Comparison of ENCODE assay signal across 9 mouse cellular contexts in genomic region chr6:124932314-124932695, GRCm38 (mm10). TPM values are rescaled to one million over a fixed set of nuclear protein-coding genes. Genes with fewer than 3 reads are reported as not detected.
A peak's percentile ranks its signal among the peaks of the same experiment; 100 is the strongest.
DNase-seq lines count a peak whose midpoint lies in the region; ATAC-seq and TF ChIP-seq lines count a peak whose summit lies in the region.
"Had no signal": no experiment of that assay in that cellular context is flagged by ENCODE, and none has a peak within 500 bp of the region (broad histone marks: within the 10 kb centered on the region; RNA-seq: fewer than 3 reads in every experiment).

No protein-coding gene starts in this region.

- H3K27me3 ChIP-seq in heart, adult 2 months (ENCODE audit: control insufficient read depth, insufficient read depth, low read length) = no peaks in the 10 kb centered on the region
- no peaks in the 10 kb centered on the region for H3K27me3 ChIP-seq in C2C12 (ENCODE audit: control insufficient read depth, insufficient read depth, insufficient read length)
- no peaks in the 10 kb centered on the region for H3K27me3 ChIP-seq in embryonic facial prominence, embryonic 14.5 days (replicated peaks; ENCODE audit: control insufficient read depth, insufficient read depth, low read length)
- H3K27me3 ChIP-seq in liver, embryonic 11.5 days (replicated peaks; ENCODE audit: control insufficient read depth, insufficient read depth, low read length) = no peaks in the 10 kb centered on the region
- H3K27me3 ChIP-seq: Patski had no signal

- TF ChIP-seq POLR2A in heart, adult 2 months (IDR thresholded peaks at IDR 0.05; ENCODE audit: insufficient read depth, low read depth, low read length) = no peak

- peak overlapping the region; percentile 96 for H3K27ac ChIP-seq in heart, adult 2 months
- peak overlapping the region; percentile 97 for H3K27ac ChIP-seq in embryonic facial prominence, embryonic 14.5 days (replicated peaks; ENCODE audit: low read depth, low read length)
- peak overlapping the region; percentile 92 for H3K27ac ChIP-seq in liver, embryonic 11.5 days (ENCODE audit: low read depth, low read length)

- TF ChIP-seq EP300 in heart, adult 2 months (IDR thresholded peaks at IDR 0.05; ENCODE audit: insufficient read depth, low read depth, low read length) = no peak

- peaks cover 4% of the 10 kb centered on the region for H3K36me3 ChIP-seq in heart, adult 2 months (ENCODE audit: control insufficient read depth, insufficient read depth, low read length)
- peaks cover 47% of the 10 kb centered on the region for H3K36me3 ChIP-seq in C2C12 (ENCODE audit: control insufficient read depth, insufficient read depth)
- H3K36me3 ChIP-seq in embryonic facial prominence, embryonic 14.5 days (ENCODE audit: control insufficient read depth, insufficient read depth, low read length) = peaks cover 49% of the 10 kb centered on the region
- peaks cover 20% of the 10 kb centered on the region for H3K36me3 ChIP-seq in liver, embryonic 11.5 days (ENCODE audit: control insufficient read depth, insufficient read depth, low read length)

- peaks cover 24% of the 10 kb centered on the region for H3K79me3 ChIP-seq in C2C12 (ENCODE audit: low read depth)

- DNase-seq in heart, adult 2 months = no peak
- DNase-seq in heart, adult 9 months (ENCODE audit: low spot score in 2 of 2) = no peak
- no peak for DNase-seq in embryonic facial prominence, embryonic 14.5 days (ENCODE audit: low spot score)
- no peak for DNase-seq in liver, embryonic 11.5 days (ENCODE audit: low spot score)
- no peak for DNase-seq in urinary bladder, adult 18-20 months (ENCODE audit: low spot score in 2 of 2)
- no peak for DNase-seq in gastrocnemius, postnatal 36 days
- DNase-seq in urinary bladder, postnatal 36 days (ENCODE audit: low spot score in 2 of 2) = no peak

- peak overlapping the region; percentile 98 for H3K9ac ChIP-seq in heart, adult 2 months (ENCODE audit: low read depth, low read length)
- H3K9ac ChIP-seq in embryonic facial prominence, embryonic 14.5 days (ENCODE audit: low read depth, low read length) = peak overlapping the region; percentile 97
- H3K9ac ChIP-seq in liver, embryonic 11.5 days (ENCODE audit: low read depth, low read length) = peak overlapping the region; percentile 92

- peak overlapping the region; percentile 90 for H3ac ChIP-seq in C2C12 (ENCODE audit: control insufficient read depth, insufficient read length, low read depth)

- H3K4me1 ChIP-seq in heart, adult 2 months (ENCODE audit: control insufficient read depth, insufficient read depth, low read length) = peaks cover 8% of the 10 kb centered on the region
- H3K4me1 ChIP-seq in embryonic facial prominence, embryonic 14.5 days (ENCODE audit: control insufficient read depth, insufficient read depth, low read length) = peaks cover 17% of the 10 kb centered on the region
- peaks cover 15% of the 10 kb centered on the region for H3K4me1 ChIP-seq in liver, embryonic 11.5 days (replicated peaks; ENCODE audit: control insufficient read depth, insufficient read depth, low read length)

- intact Hi-C loops in heart, adult 2 months (cut with DNase I) = no loop called here
- intact Hi-C loops in gastrocnemius, postnatal 36 days (cut with DNase I) = no loop called here

- no peaks in the 10 kb centered on the region for H3K9me3 ChIP-seq in embryonic facial prominence, embryonic 14.5 days (ENCODE audit: control insufficient read depth, low read length)
- no peaks in the 10 kb centered on the region for H3K9me3 ChIP-seq in liver, embryonic 11.5 days (ENCODE audit: control insufficient read depth, low read length)

- no peak for TF ChIP-seq CTCF in heart, adult 2 months (IDR thresholded peaks at IDR 0.05)
- TF ChIP-seq CTCF in C2C12 (IDR thresholded peaks at IDR 0.05; ENCODE audit: control insufficient read depth, insufficient read depth, insufficient read length) = no peak

- WGBS in heart, adult 2 months = 38% methylated on average over 12 of the region's 12 CpGs
- WGBS in embryonic facial prominence, embryonic 14.5 days = 41% methylated on average over 12 of the region's 12 CpGs
- WGBS in liver, embryonic 11.5 days = 56% methylated on average over 12 of the region's 12 CpGs

- peak overlapping the region; percentile 98 for H3K4me3 ChIP-seq in heart, adult 2 months
- H3K4me3 ChIP-seq in C2C12 (ENCODE audit: insufficient read depth, poor library complexity, severe bottlenecking) = peak overlapping the region; percentile 79
- H3K4me3 ChIP-seq in embryonic facial prominence, embryonic 14.5 days (ENCODE audit: low read depth, low read length) = peak overlapping the region; percentile 98
- H3K4me3 ChIP-seq in liver, embryonic 11.5 days (ENCODE audit: low read depth, low read length) = peak overlapping the region; percentile 94

- no peak for ATAC-seq in embryonic facial prominence, embryonic 14.5 days (ENCODE audit: low read depth)
- ATAC-seq in liver, embryonic 11.5 days (replicated peaks; ENCODE audit: low FRiP score) = no peak

- H3K4me2 ChIP-seq in embryonic facial prominence, embryonic 14.5 days (ENCODE audit: low read depth, low read length) = peak overlapping the region; percentile 92
- peak overlapping the region; percentile 92 for H3K4me2 ChIP-seq in liver, embryonic 11.5 days

- no peaks in the 10 kb centered on the region for H3K79me2 ChIP-seq in heart, adult 2 months (replicated peaks; ENCODE audit: control insufficient read depth, insufficient read depth, low read length)
- H3K79me2 ChIP-seq in C2C12 (ENCODE audit: control insufficient read depth, insufficient read depth) = peaks cover 41% of the 10 kb centered on the region

TF ChIP-seq in C2C12, 6 proteins besides CTCF, POLR2A, EP300 and RAD21:
- TF ChIP-seq MYOD1 (IDR thresholded peaks at IDR 0.05; ENCODE audit: control insufficient read depth, insufficient read length, low read depth) (no peak), USF1 (IDR thresholded peaks at IDR 0.05; ENCODE audit: low read depth) (no peak), CEBPB (IDR thresholded peaks at IDR 0.05; ENCODE audit: low read depth) (no peak), FOSL1 (IDR thresholded peaks at IDR 0.05; ENCODE audit: insufficient read depth, low read length, poor library complexity, severe bottlenecking) (no peak), MAX (IDR thresholded peaks at IDR 0.05) (no peak), MYOG (IDR thresholded peaks at IDR 0.05; ENCODE audit: control insufficient read depth, extremely low read depth, insufficient read length) (no peak)

RNA-seq across cellular contexts. Expression of gene Mlf2, which starts 1.1 kb away (rescaled TPM):
- 100 to 1,000 TPM; 179 to 194 TPM for total RNA-seq in heart, adult 2 months (2021)
- 259 and 275 TPM in 2 replicates for polyA plus RNA-seq in heart, adult 2 months (2012; rRNA removed)
- polyA plus RNA-seq in C2C12 (2012; fragmentation: generic; extraction: Trizol) = 547 TPM
- polyA plus RNA-seq in embryonic facial prominence, embryonic 14.5 days (2014; fragmentation: Nextera tagmentation; extraction: Ambion mirVana) = 346 and 352 TPM in 2 replicates
- 257 and 264 TPM in 2 replicates for polyA plus RNA-seq in liver, embryonic 11.5 days (2014; fragmentation: Nextera tagmentation; extraction: Ambion mirVana)
- 100 to 1,000 TPM; 201 to 209 TPM for total RNA-seq in gastrocnemius, postnatal 36 days (2021)

RNA-seq across cellular contexts. Expression of gene Ptms, which starts 12.4 kb away (rescaled TPM):
- 100 to 1,000 TPM; 154 to 163 TPM for total RNA-seq in heart, adult 2 months (2021)
- polyA plus RNA-seq in heart, adult 2 months (2012; rRNA removed) = 547 and 614 TPM in 2 replicates
- 1,903 TPM for polyA plus RNA-seq in C2C12 (2012; fragmentation: generic; extraction: Trizol)
- polyA plus RNA-seq in embryonic facial prominence, embryonic 14.5 days (2014; fragmentation: Nextera tagmentation; extraction: Ambion mirVana) = 255 and 263 TPM in 2 replicates
- 75.1 and 80.6 TPM in 2 replicates for polyA plus RNA-seq in liver, embryonic 11.5 days (2014; fragmentation: Nextera tagmentation; extraction: Ambion mirVana)
- total RNA-seq in gastrocnemius, postnatal 36 days (2021) = 100 to 1,000 TPM; 101 to 129 TPM

RNA-seq across cellular contexts. Expression of gene Lag3, which starts 20.8 kb away (rescaled TPM):
- under 1 TPM; 0.32 to 0.34 TPM for total RNA-seq in heart, adult 2 months (2021)
- 0.29 and 0.47 TPM in 2 replicates for polyA plus RNA-seq in heart, adult 2 months (2012; rRNA removed)
- polyA plus RNA-seq in C2C12 (2012; fragmentation: generic; extraction: Trizol) = 0.44 TPM
- polyA plus RNA-seq in embryonic facial prominence, embryonic 14.5 days (2014; fragmentation: Nextera tagmentation; extraction: Ambion mirVana) = 1.9 and 2.4 TPM in 2 replicates
- polyA plus RNA-seq in liver, embryonic 11.5 days (2014; fragmentation: Nextera tagmentation; extraction: Ambion mirVana) = 0.35 and 0.64 TPM in 2 replicates
- total RNA-seq in gastrocnemius, postnatal 36 days (2021) = under 1 TPM in 1 of 2 experiments, not detected in 1; 0.25 TPM

RNA-seq across cellular contexts. Expression of gene Cops7a, which starts 33.0 kb away (rescaled TPM):
- total RNA-seq in heart, adult 2 months (2021) = 10 to 100 TPM; 83.2 to 99.8 TPM
- 208 and 238 TPM in 2 replicates for polyA plus RNA-seq in heart, adult 2 months (2012; rRNA removed)
- polyA plus RNA-seq in C2C12 (2012; fragmentation: generic; extraction: Trizol) = 165 TPM
- 138 and 141 TPM in 2 replicates for polyA plus RNA-seq in embryonic facial prominence, embryonic 14.5 days (2014; fragmentation: Nextera tagmentation; extraction: Ambion mirVana)
- 147 and 159 TPM in 2 replicates for polyA plus RNA-seq in liver, embryonic 11.5 days (2014; fragmentation: Nextera tagmentation; extraction: Ambion mirVana)
- 100 to 1,000 TPM in 1 of 2 experiments, 10 to 100 TPM in 1; 98.3 to 107 TPM for total RNA-seq in gastrocnemius, postnatal 36 days (2021)

RNA-seq across cellular contexts. Expression of gene Cd4, which starts 44.3 kb away (rescaled TPM):
- total RNA-seq in heart, adult 2 months (2021) = under 1 TPM; 0.34 to 0.57 TPM
- 0.53 and 0.66 TPM in 2 replicates for polyA plus RNA-seq in heart, adult 2 months (2012; rRNA removed)
- not detected for polyA plus RNA-seq in C2C12 (2012; fragmentation: generic; extraction: Trizol)
- 0.07 and 0.25 TPM in 2 replicates for polyA plus RNA-seq in embryonic facial prominence, embryonic 14.5 days (2014; fragmentation: Nextera tagmentation; extraction: Ambion mirVana)
- polyA plus RNA-seq in liver, embryonic 11.5 days (2014; fragmentation: Nextera tagmentation; extraction: Ambion mirVana) = not detected in 2 replicates
- 1 to 10 TPM in 1 of 2 experiments, not detected in 1; 2.8 TPM for total RNA-seq in gastrocnemius, postnatal 36 days (2021)
- polyA plus RNA-seq: Patski had no signal
